Mouse (Mus musculus) regulatory T cell (primary cell): ENCODE results near the gene Zkscan4.

Experiments used
- in situ Hi-C: fragments of 300-600 bp; cut with MboI, MseI; formaldehyde crosslinking; loops from one replicate; pipeline ENCODE4 v1.15.1; 2025; ENCODE audit warnings: high pct_unique_total_duplicates

The Zkscan4 gene

GRCm38 (mm10) chr13:21506221-21506649 is 27.5 kb downstream of the Zkscan4 start:
- in situ Hi-C loops = no loop called here

- in situ Hi-C loops = no loop called here
These were observed 51.4 kb downstream of the Zkscan4 start for GRCm38 (mm10) chr13:21530136-21530535.

- in situ Hi-C loops = no loop called here
These were observed 52.1 kb downstream of the Zkscan4 start, which contains the start of gene Zkscan8 for GRCm38 (mm10) chr13:21530781-21531201. Zkscan8 (minus strand) TSS chr13:21531120.
